Mouse (Mus musculus) embryo, embryonic 11 days (tissue): ENCODE measurements around the gene Adam19.

ENCODE experiments used
- DNase-seq: peaks from one replicate; pipeline ENCODE4 v3.0.0-alpha.2; 2015

Gene Adam19

GRCm38 (mm10) chr11:46073850-46074688, 18.3 kb downstream of the Adam19 start:
- DNase-seq, result no peak

DNA sequence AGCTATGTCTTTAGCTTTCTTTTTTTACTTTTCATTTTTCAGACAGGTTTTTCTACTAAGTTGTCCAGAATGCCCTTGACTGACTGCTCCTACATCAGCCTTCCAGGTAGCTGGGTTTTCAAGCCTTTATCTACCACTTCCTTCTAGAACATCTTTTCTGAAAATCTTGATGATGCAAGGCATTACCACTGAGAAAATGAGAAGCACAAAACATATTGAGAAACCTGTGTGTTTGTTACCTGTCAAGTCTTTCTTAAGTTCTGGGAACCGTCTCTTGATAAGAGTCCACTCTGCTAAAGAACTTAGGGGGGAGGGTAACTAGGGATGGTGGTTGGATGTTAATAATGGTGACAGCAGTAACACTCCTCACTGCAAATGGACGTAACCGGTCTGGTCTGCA, 19.7 kb downstream of the Adam19 start:
- no peak for DNase-seq

DNA sequence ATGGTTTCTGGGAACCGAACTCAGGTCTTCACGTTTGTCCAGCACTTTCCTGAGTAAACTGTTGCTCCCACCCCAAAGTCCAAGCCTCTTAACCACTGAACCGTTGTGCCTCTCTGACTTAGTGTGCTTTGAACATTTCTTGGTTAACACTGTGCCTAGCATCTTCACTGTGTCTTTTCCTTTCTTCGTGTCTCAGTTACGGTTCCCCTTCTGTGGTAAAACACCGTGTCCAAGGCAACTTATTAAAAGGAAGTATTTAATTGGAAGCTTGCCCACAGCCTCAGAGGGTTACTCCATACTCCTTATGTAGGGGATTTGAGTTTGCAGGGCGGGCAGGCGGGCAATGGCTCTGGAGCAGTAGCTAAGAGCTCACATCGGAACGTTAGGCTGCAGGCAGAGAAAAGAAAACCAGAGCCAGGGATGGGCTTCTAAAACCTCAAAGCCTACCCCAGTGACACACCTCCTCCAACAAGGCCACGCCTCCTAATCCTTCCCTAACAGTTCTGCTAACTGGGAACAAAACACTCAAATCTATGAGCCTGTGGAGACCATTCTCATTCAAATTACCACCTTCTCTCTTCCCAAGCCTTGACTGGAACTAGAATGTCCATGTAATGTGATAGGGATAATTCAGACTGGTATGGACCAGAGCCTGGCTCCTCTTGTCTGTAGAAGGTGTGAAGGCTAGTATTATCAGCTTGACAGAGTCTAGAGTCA, 20.8 kb downstream of the Adam19 start:
- DNase-seq, result no peak

DNA sequence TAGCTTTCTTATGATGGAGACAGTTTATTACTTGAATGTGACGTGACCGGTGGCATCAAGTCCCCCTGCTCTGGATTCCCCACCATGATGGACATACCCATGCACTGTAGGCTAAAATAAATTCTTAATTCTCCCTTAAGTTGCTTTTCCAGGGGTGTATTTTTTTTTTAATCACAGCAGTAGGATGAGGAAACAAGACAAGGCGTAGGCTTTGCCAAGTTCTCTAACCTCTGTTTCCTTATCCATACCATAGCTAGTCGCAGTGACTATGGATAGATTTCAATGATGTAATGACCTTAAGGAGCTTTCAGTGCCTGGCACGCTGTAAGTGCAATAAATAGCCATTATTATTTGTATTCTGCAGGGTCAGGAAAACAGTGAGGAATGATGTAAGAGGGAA, 21.5 kb downstream of the Adam19 start:
- DNase-seq, result no peak

DNA sequence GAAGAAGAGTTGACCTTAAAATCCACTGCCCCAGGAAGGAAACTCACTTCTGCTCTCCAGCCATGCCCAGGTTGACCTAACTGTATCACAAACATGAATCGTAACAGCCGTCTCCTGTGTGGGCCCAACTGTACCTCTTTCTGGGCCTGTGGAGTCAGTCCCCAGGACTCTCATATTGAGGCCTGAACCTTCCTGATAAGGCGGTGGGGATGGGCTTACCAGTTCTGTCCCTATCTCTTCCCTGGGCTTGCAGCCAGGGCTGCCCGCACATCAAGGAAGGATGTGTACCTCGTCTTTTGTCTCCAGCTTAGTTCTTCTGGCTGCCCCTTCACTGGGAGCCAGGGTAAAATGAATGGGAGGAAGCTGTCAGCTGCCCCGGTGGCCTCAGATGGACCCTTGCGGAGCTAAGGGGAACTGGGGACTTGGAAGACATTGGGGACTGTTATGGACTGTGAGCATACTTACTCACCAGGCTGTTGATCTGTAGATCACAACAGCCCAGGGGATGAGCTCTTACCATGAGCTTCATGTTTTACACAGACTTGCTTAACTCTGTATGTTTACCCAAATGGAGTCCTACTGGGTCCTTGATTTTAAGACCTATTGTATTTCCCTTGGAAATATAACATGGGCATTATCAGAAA, 22.1 kb downstream of the Adam19 start:
- no peak for DNase-seq

DNA sequence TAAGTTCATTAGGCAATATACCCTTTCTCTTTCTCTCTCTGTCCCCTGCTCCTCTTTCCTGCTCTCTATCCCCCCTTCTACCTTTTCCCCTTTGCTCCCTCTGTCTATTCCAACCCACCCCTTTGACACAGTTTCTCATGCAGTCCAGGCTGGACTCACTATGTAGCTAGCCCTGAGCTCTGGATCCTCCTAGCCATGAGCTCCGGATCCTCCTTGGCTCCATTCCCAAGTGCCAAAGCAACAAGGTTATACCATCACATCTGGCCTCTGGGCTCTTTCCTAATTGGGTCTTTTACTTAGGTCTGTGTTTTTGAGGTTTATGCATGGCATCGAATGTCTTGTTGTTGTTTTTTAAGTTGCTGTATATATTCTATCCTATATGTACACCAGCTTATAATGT, 25.3 kb downstream of the Adam19 start:
- no peak for DNase-seq

- DNase-seq, result no peak
Measured at GRCm38 (mm10) chr11:46083405-46083804, 27.6 kb downstream of the Adam19 start.

- no peak for DNase-seq
Measured at GRCm38 (mm10) chr11:46083835-46084444, 28.1 kb downstream of the Adam19 start.

DNA sequence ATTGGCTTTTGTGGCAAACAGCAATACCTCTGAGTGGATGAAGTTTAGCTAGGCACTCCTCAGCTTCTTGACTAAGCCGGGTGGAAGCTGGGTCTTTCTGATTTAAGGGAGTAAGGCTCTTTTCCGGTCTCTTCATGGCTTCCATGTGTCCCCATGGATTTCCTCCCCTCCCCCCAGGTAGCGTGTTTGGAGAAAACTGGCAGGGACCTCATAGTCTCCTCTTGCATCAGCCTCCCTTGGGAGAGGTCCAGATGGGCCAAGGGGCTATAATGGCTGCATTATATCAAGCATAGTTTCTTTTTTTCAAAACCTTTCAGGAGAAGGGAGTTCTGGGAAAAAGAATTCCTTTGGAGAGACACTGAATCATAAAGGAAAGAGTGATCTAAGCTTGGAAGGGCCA, 28.8 kb downstream of the Adam19 start:
- DNase-seq, result no peak

- no peak for DNase-seq
Measured at GRCm38 (mm10) chr11:46085398-46086163, 29.8 kb downstream of the Adam19 start.

DNA sequence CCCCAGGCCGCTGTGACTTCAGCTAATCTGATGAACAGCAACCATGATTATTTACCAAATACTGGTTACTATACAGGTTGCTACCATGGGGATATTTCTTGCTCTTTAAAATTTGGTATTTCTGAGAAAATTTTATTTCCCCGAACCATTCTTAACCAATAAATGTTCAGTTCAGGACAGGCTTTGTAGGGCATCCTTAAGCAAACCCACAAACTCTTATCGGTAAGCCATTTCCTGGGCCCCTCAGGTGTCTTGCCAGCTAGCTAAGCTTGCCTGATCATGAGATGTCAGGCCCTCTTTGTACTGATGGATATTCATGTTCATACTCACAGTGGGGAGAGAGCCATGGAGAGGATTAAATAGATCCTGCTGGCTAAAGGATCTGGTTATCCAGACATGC, 30.7 kb downstream of the Adam19 start:
- DNase-seq, result no peak

GRCm38 (mm10) chr11:46089081-46089713, 33.4 kb downstream of the Adam19 start:
- DNase-seq, result peak; percentile 20

DNA sequence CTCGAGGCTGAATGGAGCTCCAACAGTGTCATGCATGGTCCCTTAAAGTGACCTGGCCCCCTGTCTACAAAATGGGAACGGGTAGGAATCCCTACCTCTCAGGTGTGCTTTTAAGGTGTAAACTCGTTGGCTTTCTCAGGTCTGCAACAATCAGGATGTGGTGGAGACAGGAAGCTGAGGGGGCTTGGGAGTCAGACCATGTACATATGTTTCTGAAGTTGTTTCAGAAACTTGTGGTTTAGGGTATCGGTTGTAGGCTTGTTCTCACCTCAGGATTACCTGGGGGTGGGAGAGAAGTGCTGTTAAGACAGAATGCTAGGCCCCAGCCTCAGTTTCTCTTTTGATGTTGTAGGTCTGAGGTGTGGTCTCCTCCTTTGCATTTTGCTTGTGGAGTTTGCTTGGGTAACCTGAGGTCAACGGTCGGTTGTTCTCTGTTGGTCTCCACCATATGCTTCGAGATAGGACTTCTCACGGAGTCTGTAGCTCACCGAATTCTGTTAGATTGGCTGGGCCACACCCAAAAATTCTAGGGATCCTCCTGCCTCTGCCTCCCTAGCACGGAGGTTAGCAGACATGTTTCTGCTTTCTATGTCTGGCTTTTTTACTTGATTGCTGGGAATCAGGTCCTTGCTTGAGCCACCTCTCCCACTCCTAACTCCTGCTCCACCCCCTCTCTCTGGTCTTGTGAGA, 34.4 kb downstream of the Adam19 start:
- no peak for DNase-seq

DNA sequence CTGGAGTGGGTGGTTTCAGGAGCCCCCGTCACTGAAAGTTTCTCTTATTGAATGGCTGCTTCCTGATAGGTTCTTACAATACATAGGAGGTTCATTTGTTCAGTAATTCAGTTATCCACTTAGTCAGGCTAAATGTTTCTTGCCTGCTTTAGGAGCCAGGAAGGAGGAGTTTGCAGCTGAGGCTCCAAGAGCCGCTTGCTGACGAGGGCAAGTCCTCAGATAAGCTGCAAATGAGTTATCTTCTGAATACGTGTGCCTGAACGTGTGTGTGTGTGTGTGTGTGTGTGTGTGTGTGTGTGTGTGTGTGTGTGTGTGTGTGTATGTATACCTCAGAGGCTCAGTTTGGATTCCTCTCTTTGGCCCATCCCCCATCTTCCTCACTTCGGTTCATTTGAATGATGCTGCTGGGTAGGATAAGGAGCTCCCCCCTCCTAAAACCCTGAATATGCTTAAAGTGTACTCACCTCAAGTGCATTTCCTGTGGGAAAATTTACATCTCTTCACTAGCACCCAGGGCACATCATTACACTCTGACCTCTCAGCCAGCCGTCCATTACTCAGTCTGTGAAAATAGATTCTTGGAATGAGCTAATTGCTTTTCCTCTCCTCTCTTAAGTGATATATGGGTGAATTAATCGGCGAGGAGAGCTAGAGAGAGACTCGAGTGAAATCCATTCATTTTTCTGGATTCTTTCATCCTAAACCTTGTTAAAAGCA, 35.3 kb downstream of the Adam19 start:
- peak; percentile 12 for DNase-seq

DNA sequence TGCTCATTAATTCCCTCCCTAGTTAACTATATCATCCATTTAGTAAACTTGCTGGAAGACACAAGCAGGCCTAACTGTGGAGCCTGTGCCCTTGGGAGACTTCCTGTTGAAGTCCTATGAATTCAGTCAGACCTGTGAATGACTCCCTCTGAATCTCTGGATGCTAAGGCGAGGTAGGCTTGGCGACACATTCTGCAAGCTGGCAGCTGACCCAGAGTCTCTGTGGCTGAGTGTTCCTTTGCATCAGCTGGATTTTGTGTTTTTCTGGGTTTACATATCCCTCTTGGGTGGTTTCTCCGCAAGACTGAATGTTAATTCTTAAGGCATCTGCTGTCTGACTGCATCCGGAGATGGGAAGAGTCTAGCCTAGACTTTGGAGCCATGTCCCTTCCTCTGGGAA, 36.3 kb downstream of the Adam19 start:
- DNase-seq, result no peak

- DNase-seq, result peak; percentile 28
Measured at GRCm38 (mm10) chr11:46095477-46096264, 39.9 kb downstream of the Adam19 start.

- DNase-seq, result no peak
Measured at GRCm38 (mm10) chr11:46096265-46096649, 40.5 kb downstream of the Adam19 start.

DNA sequence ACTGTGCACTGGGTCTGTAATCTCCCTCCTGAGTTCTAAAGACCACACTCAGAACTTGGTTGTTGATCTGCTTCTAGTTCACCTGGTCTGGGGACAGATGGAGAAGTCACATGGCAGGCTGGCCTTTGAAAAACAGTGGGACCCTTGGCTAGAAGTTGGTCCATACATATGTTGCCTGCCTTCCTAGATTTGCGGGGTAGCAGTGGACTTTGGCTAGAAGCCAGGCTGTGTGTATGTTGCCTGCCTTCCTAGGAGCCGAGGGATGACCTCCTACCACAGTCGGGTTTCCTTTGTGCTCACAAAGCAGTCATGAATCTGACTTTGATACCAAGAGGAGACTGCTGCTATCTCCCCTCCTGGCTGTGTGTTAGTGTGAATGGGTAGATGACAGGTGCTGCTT, 41.3 kb downstream of the Adam19 start:
- no peak for DNase-seq

- peak; percentile 28 for DNase-seq
Measured at GRCm38 (mm10) chr11:46102107-46102506, 46.3 kb downstream of the Adam19 start.

DNA sequence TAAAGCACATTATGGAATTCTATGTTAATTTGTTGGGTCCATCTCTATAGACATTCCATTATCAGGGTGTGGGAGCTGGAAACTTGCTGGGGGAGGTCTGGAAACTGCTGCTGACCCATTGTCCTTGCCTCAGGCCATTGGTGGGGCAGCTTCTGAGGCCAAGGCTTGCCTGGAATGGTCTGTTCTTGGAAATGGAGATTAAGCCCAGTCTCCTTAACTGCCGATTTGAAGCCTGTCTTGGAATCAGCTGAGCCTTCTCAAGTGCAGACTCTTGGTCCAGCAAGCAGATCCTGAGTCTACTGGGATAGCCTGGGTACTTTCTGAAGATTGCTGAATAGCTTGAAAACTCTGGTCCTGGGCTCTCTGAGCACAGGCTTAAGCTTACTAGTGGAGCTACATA, 51.3 kb downstream of the Adam19 start:
- no peak for DNase-seq
